Mouse (Mus musculus) kidney, adult 2 months (tissue): ENCODE results near the gene Maco1. TPM values are rescaled to one million over a fixed set of nuclear protein-coding genes. Genes with fewer than 3 reads are reported as not detected.
"Not testable (repeated sequence)": the region's sequence is repeated elsewhere in the genome, so short reads cannot be mapped to it uniquely, and the experiment has no call there.

Experiments used
- DNase-seq: peaks from one replicate; pipeline ENCODE4 v3.0.0; 2021
- H3K27ac ChIP-seq: fragments of 200-500 bp; 2 replicates; pipeline ENCODE4 v1.5.1; 2012; ENCODE audit warnings: low read depth, low read length, control low read depth, inconsistent platforms; ENCODE audit not compliant: insufficient read depth
- H3K27me3 ChIP-seq: fragments of 200-500 bp; replicated peaks from 2 replicates; pipeline ENCODE4 v1.6.1; 2012; ENCODE audit warnings: mild to moderate bottlenecking, moderate library complexity, low read length, inconsistent platforms; ENCODE audit not compliant: control insufficient read depth, insufficient read depth
- H3K36me3 ChIP-seq: fragments of 200-500 bp; 2 replicates; pipeline ENCODE4 v1.6.1; 2012; ENCODE audit warnings: mild to moderate bottlenecking, moderate library complexity, low read length, inconsistent platforms; ENCODE audit not compliant: control insufficient read depth, insufficient read depth
- H3K4me1 ChIP-seq: fragments of 200-500 bp; 2 replicates; pipeline ENCODE4 v1.6.1; 2011; ENCODE audit warnings: low read length; ENCODE audit not compliant: control insufficient read depth, insufficient read depth
- H3K4me3 ChIP-seq: fragments of 200-500 bp; 2 replicates; pipeline ENCODE4 v1.5.1; 2011; ENCODE audit warnings: mild to moderate bottlenecking, low read depth, low read length, control low read depth; ENCODE audit not compliant: insufficient read depth
- CTCF ChIP-seq: fragments of 200-500 bp; conservative IDR thresholded peaks from 2 replicates; pipeline ENCODE4 v1.5.1; 2011; ENCODE audit warnings: low read depth, mild to moderate bottlenecking, control low read depth, low read length, moderate library complexity, mixed read lengths; ENCODE audit not compliant: insufficient read depth, insufficient read length
- POLR2A ChIP-seq: fragments of 200-500 bp; IDR thresholded peaks from one replicate; pipeline ENCODE4 v1.6.1; 2011; ENCODE audit warnings: low read depth, low read length, control low read depth
- WGBS: fragments of 180-500 bp; shearing (Covaris S2); methylation state at CpG from one replicate; pipeline ENCODE4 v1.1.7; 2018; 5-methylcytosine and 5-hydroxymethylcytosine counted together
- polyA plus RNA-seq: library from polyadenylated mRNA; depleted of rRNA; stranded (reverse); fragments of >200 nt; gene quantifications from 2 replicates; pipeline ENCODE4 v1.2.3, GENCODE M21; 2012

Gene Maco1
- polyA plus RNA-seq, 1 experiment = 10.8 TPM

GRCm38 (mm10) chr4:134852438-134853255, 498 bp downstream of the Maco1 start:
- peak overlapping the region; percentile 91 for H3K4me3 ChIP-seq
- DNase-seq = no peak
- no peak for TF ChIP-seq CTCF
- no peak for TF ChIP-seq POLR2A

GRCm38 (mm10) chr4:134851876-134852275, 1.3 kb downstream of the Maco1 start:
- peak overlapping the region; percentile 30; the same call in 1 of the 2 replicates for H3K4me3 ChIP-seq
- no peak overlapping the region for H3K27ac ChIP-seq
- DNase-seq = no peak
- H3K36me3 ChIP-seq = no peaks in the 10 kb centered on the region
- no peak for TF ChIP-seq POLR2A
- TF ChIP-seq CTCF = no peak
- peaks cover 4% of the 10 kb centered on the region; the same call in 1 of the 2 replicates for H3K4me1 ChIP-seq
- H3K27me3 ChIP-seq = no peaks in the 10 kb centered on the region
- 20% methylated on average over 14 of the region's 14 CpGs for WGBS

More at GRCm38 (mm10) chr4:134852438-134853255, 498 bp downstream of the Maco1 start:
- no peaks in the 10 kb centered on the region for H3K36me3 ChIP-seq
- 1% methylated on average over 106 of the region's 106 CpGs for WGBS
- H3K27ac ChIP-seq = peak overlapping the region; percentile 73
- no peaks in the 10 kb centered on the region for H3K27me3 ChIP-seq
- H3K4me1 ChIP-seq = peaks cover 4% of the 10 kb centered on the region; the same call in 1 of the 2 replicates

- no peaks in the 10 kb centered on the region for H3K27me3 ChIP-seq
- no peaks in the 10 kb centered on the region for H3K36me3 ChIP-seq
- no peak for DNase-seq
- no peak overlapping the region for H3K27ac ChIP-seq
- TF ChIP-seq POLR2A = no peak
- TF ChIP-seq CTCF = no peak
- peaks cover 4% of the 10 kb centered on the region; the same call in 1 of the 2 replicates for H3K4me1 ChIP-seq
- WGBS = 72% methylated on average over 2 of the region's 2 CpGs
- H3K4me3 ChIP-seq = no peak overlapping the region
These were observed 1.9 kb downstream of the Maco1 start for GRCm38 (mm10) chr4:134851236-134851635.

GRCm38 (mm10) chr4:134850551-134850950, 2.6 kb downstream of the Maco1 start:
- 61% methylated on average over 4 of the region's 4 CpGs for WGBS
- no peak for DNase-seq
- Histone ChIP-seq H3K27me3 (no peaks in the 10 kb centered on the region), H3K4me1 (peaks cover 6% of the 10 kb centered on the region), H3K27ac (no peak overlapping the region), H3K36me3 (no peaks in the 10 kb centered on the region), H3K4me3 (no peak overlapping the region)
- TF ChIP-seq CTCF (no peak), POLR2A (no peak)

- DNase-seq = no peak
- Histone ChIP-seq H3K27ac (no peak overlapping the region), H3K4me3 (no peak overlapping the region), H3K27me3 (no peaks in the 10 kb centered on the region), H3K36me3 (no peaks in the 10 kb centered on the region), H3K4me1 (peaks cover 24% of the 10 kb centered on the region)
- WGBS = 70% methylated on average over 4 of the region's 4 CpGs
- no peak for TF ChIP-seq POLR2A
- TF ChIP-seq CTCF = no peak
These were observed 5.6 kb downstream of the Maco1 start for GRCm38 (mm10) chr4:134847587-134847986.

- Histone ChIP-seq H3K4me1 (peaks cover 19% of the 10 kb centered on the region), H3K27me3 (no peaks in the 10 kb centered on the region), H3K36me3 (no peaks in the 10 kb centered on the region), H3K27ac (peak overlapping the region; percentile 69; the same call in 1 of the 2 replicates), H3K4me3 (no peak overlapping the region)
- TF ChIP-seq POLR2A = no peak
- TF ChIP-seq CTCF = 0 out of 2 replicates have a peak, but pooled peaks have one; percentile 11
- peak; percentile 94 for DNase-seq
- WGBS = 49% methylated on average over 4 of the region's 4 CpGs
These were observed 9.6 kb downstream of the Maco1 start for GRCm38 (mm10) chr4:134843566-134843965.

GRCm38 (mm10) chr4:134840231-134840630, 12.9 kb downstream of the Maco1 start:
- no peak overlapping the region for H3K4me3 ChIP-seq
- WGBS = 97% methylated on average over 1 of the region's 1 CpGs
- no peak for DNase-seq
- no peak for TF ChIP-seq POLR2A
- no peak for TF ChIP-seq CTCF
- no peaks in the 10 kb centered on the region for H3K27me3 ChIP-seq
- no peak overlapping the region for H3K27ac ChIP-seq
- peaks cover 14% of the 10 kb centered on the region; the same call in 1 of the 2 replicates for H3K4me1 ChIP-seq
- H3K36me3 ChIP-seq = no peaks in the 10 kb centered on the region

GRCm38 (mm10) chr4:134838706-134839105, 14.4 kb downstream of the Maco1 start:
- H3K36me3 ChIP-seq, H3K4me1 ChIP-seq, H3K4me3 ChIP-seq, DNase-seq, H3K27ac ChIP-seq, H3K27me3 ChIP-seq: not testable (repeated sequence)
- 69% methylated on average over 3 of the region's 3 CpGs for WGBS
